Mouse (Mus musculus) kidney, postnatal 14 days (tissue): ENCODE measurements around the gene Zdhhc7.
A peak's percentile ranks its signal among the peaks of the same experiment; 100 is the strongest.

Experiments
- DNase-seq: peaks from one replicate; pipeline ENCODE4 v3.0.0; 2022; ENCODE audit warnings: mixed read lengths

Gene Zdhhc7

GRCm38 (mm10) chr8:120066226-120066625, 35.1 kb downstream of the Zdhhc7 start:
- DNase-seq: no peak

DNA sequence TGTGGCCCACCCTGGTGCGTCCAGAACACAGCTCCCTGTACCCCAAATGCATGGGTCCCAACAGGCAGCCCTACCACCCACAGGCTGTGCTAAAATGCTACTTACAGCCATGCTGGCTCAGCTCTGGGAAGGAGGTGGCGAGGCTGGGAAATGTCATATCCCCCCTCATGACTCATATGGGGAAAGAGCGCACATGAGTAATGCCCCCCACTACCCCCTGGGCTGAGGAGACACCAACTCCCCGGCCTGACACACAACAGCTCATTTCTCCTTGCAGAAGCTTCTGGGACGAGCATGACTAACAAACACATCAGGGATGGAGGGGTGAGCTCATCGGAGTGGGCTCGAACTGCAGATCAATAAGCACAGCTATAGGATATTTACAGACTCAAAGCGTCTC, 35.7 kb downstream of the Zdhhc7 start:
- DNase-seq: no peak

- no peak for DNase-seq
These were observed 38.0 kb downstream of the Zdhhc7 start for GRCm38 (mm10) chr8:120063326-120063725.

DNA sequence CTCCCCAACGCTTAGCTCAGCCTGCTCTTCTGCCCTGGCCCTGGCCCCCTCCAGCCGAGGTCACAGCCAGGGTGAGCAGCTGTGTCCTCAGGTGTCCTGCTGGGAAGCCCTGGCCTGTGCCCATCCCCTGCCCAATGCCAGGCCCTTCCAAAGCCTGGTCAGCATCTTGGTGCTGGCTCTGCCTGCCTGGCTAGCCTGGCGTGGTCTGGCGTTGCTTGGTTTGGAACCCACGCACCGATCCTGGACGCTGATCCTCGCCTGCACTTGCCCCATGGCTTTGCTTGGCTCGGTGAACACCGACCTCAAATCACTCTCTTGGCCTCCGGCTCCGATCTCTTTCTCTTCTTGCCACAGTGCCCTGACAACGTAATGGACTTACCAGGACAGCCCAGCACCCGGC, 38.5 kb downstream of the Zdhhc7 start:
- no peak for DNase-seq

DNA sequence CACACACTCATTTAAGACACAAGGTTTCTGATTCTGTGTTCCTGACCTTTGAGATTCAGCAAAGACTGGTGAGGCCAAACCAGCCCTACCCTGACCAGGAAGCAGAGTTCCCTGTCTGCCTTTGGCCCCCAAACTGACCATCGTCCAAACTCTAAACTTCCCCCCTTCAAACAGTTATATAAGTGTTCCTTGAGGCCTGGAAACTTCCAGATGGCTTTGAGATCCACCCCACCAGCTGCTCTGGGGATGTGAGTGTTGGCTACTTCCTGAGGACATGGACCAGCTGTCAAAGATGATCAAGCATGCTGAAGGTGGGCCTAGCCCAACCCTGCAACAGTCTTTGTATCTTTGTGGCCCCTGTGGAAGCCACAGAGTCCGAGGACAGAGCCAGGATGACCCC, 44.2 kb downstream of the Zdhhc7 start:
- no peak for DNase-seq

- DNase-seq: no peak
These were observed 46.4 kb downstream of the Zdhhc7 start for GRCm38 (mm10) chr8:120054833-120055232.

GRCm38 (mm10) chr8:120052318-120052717, 49.0 kb downstream of the Zdhhc7 start:
- DNase-seq: no peak

GRCm38 (mm10) chr8:120051908-120052307, 49.4 kb downstream of the Zdhhc7 start:
- DNase-seq: no peak

GRCm38 (mm10) chr8:120051006-120051405, 50.3 kb downstream of the Zdhhc7 start:
- peak; percentile 53 for DNase-seq

GRCm38 (mm10) chr8:120050376-120050775, 50.9 kb downstream of the Zdhhc7 start:
- no peak for DNase-seq

GRCm38 (mm10) chr8:120049949-120050348, 51.3 kb downstream of the Zdhhc7 start:
- no peak for DNase-seq

DNA sequence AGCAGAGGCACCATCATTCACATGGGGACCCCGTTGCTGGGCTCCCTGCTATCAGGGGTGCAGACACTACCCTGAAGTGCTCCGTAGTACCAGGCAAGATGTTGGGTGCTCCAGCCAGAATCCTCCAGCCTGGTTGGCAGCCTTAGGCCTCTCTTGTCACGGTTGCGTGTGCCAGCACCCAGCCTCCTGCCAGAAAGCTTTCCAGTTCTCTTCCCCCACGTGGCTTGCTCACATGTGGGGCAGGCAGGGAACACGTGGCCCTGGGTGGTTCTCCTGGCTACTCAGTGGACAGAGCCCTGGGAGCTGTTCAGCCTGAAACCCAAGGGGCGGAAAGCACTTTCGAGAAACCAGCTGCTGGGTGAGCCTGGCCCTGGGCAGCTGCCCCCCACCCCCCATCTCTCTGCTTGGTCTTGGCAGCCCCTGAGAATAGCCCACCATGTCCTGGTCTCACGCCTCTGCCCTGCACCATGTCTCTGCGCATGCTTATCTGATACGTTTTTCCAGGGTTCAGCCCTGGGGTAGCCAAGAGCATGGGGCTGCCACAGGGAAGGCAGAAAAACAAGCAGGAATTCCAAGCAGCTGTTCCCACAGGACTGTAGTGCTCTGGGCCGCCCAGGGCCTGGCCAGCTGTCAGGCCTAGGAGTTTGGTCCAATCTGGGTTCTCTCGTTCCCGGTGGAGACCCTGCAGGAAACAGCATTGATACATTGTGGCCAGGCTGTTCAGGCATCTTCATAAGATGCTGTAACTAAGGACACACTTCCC, 54.8 kb downstream of the Zdhhc7 start:
- DNase-seq: peak; percentile 77

GRCm38 (mm10) chr8:120045471-120045870, 55.8 kb downstream of the Zdhhc7 start:
- no peak for DNase-seq

DNA sequence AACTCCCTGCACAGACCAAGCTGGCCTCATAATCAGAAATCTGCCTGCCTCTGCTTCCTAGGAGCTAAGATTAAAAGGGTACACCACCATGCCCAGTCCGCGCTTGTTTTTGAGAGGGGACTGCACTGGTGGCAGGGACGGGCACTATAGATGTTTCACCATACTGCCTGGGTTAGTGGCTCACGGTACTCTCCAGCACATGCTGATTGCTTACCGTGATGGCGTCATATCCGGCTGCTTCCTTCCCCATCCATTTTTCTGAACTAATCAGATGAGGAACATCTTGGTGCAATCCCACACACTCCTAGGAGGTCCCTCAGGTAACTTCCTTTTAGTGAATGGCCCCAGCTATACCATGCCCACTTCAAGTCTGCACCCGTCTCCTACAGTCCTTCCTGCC, 56.4 kb downstream of the Zdhhc7 start:
- DNase-seq: no peak

- no peak for DNase-seq
These were observed 58.6 kb downstream of the Zdhhc7 start for GRCm38 (mm10) chr8:120042542-120043312.

DNA sequence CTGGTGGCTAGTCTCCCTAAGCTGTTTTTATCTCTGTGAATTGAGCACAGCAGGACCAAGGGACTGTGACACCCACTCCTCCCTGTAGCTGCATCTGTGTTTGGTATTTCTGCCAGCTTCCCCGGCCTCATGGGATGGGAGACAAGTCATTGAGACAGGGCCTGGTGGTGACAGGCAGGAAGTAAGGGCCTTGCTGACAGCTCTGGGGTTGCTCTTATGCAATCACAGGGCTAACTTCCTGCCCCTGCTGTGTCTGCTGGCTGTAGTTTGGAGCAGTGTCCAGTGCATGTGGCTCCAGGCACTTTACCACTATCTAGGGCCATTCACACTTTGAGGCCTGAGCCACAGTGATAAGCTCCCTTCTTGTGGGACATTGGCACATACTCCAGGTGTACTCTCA, 60.4 kb downstream of the Zdhhc7 start:
- peak; percentile 66 for DNase-seq

DNA sequence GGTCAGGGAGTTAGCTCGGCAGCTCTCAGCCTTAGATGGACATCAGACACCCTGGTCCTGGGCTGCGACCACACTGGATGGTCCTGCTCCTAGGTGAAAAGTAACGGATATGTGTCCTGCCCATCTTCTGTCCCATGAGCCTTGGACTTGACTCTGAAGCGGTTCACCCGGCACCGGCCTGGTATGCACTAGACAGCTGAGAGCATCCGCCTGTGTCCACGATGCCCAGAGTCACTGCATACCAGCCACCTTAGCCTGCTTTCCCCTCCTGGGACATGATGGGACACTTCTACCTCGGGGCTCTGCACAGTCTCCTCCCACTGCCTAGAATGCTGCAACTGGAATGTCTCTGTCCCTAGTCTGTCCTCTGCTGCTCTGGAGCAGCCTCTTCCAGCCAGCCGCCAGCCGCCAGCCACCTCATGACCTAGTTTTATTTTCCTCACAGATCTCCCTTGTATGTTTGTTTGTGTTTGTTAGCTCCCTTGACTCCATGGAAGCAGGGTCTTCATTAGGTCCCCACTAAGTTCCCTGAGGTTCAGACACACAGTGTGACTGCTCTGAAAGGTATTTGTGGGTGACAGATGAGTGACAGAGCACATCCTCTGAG, 61.9 kb downstream of the Zdhhc7 start:
- DNase-seq: peak; percentile 29

DNA sequence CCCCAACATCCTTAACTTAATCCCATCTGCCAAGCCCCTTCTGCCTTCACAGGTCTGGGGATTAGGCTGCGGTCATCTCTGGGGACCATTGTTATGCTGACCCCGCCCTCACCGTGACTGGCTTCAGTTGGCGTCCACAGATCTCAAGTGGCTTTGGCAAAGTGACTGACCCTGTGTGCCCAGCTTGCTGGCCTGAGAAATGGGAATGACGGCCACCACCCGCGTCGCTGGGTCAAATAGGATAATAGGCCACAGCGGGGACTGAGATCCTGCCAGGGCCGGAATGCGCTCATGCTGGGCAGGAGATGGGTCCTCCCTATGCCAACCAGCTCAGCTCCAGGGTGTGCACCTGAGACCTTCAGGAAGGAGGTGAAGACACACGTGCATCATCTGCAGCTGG, 62.5 kb downstream of the Zdhhc7 start:
- DNase-seq: no peak

GRCm38 (mm10) chr8:120037611-120038010, 63.7 kb downstream of the Zdhhc7 start:
- DNase-seq: no peak

DNA sequence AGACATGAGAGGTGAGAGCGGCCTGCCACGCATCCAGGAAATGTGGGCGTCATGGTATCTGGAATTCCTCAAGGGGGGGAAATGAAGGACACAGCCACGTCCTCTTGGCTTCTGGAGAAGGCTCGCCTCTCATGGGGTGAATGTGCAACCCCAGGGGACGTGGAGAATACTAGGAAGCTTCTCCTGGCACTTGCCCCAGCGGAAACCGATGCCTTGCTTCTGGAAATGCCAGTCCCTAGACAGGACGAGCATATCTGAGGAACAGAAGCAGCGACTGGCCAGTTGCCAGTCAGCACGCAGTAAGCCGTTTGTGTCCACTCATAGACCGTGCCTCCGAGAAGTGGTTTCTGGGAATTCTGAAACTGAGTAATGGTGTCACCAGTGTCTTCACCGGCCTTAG, 64.1 kb downstream of the Zdhhc7 start:
- peak; percentile 56 for DNase-seq

- no peak for DNase-seq
These were observed 64.7 kb downstream of the Zdhhc7 start for GRCm38 (mm10) chr8:120036578-120036977.

DNA sequence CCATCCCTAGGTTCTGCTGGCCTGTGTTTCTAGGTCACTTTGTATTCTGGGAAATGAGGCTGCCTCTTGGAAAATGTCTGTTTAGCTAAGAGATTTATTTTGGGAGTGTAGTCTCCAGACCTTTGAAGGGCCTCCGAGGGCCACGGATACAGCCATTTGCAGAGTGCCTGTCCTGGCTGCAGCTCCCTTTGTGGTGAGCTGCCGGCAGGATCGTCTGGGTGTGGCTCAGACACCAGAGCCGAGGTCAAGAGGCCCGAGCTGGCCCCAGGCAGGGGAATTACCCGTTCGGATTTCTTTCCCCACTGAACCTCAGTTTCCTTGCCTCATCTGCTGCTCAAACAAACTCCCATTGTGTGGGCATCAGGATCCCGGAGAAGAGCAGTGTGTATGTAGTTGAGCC, 65.2 kb downstream of the Zdhhc7 start:
- DNase-seq: no peak

DNA sequence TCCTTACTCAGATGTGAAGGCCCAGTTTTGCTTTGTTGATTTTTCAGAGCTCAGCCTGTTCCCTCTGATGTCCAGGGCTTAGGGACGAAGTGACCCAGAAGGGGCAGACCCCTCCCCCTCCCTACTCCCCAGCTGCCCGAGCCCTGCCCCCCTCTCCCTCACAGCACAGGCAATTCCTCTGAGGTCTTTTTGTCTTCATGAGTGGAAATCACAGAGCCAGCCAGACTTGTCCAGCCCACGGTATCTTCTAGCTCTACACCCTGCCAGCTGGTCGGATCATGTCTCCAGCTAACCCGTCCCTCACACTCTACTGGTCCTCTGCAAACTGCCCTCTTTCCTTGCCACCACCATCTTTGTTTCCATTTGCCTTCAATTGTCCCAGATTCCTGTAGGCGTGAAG, 66.8 kb downstream of the Zdhhc7 start:
- DNase-seq: no peak
